Mouse (Mus musculus): ENCODE measurements around the gene Hoxa10. TPM values are rescaled to one million over a fixed set of nuclear protein-coding genes. Genes with fewer than 3 reads are reported as not detected.

The Hoxa10 gene
- not detected for polyA plus RNA-seq (2017; shearing (Covaris generic))

GRCm38 (mm10) chr6:52240389-52241000, at the start of gene Hoxa10:
TSS of gene Hoxa10 (minus strand) at chr6:52240854.

GRCm38 (mm10) chr6:52260654-52261575, 20.3 kb upstream of the Hoxa10 start, which contains the start of gene Hoxa13:
TSS of gene Hoxa13 (minus strand) at chr6:52260880.

GRCm38 (mm10) chr6:52245757-52246142, 5.1 kb upstream of the Hoxa10 start, which contains the start of gene Hoxa11:
TSS of gene Hoxa11 (minus strand) at chr6:52245810.

GRCm38 (mm10) chr6:52230516-52231165, 10.0 kb downstream of the Hoxa10 start, which contains the start of gene Hoxa9:
TSS of gene Hoxa9 (minus strand) at chr6:52231089.

GRCm38 (mm10) chr6:52221337-52221992, 19.2 kb downstream of the Hoxa10 start, which contains the start of gene Hoxa7:
TSS of gene Hoxa7 (minus strand) at chr6:52221854.

GRCm38 (mm10) chr6:52213119-52213986, 27.3 kb downstream of the Hoxa10 start, which contains the start of the genes Hoxa3 and Gm28308:
TSS of gene Hoxa3 (minus strand) at chr6:52213336.
TSS of gene Gm28308 (minus strand) at chr6:52213339.

GRCm38 (mm10) chr6:52208072-52208867, 32.4 kb downstream of the Hoxa10 start, which contains the start of gene Hoxa6:
TSS of gene Hoxa6 (minus strand) at chr6:52208722.

GRCm38 (mm10) chr6:52204050-52204752, 36.5 kb downstream of the Hoxa10 start, which contains the start of gene Hoxa5:
TSS of gene Hoxa5 (minus strand) at chr6:52204587.

GRCm38 (mm10) chr6:52190906-52191810, 49.5 kb downstream of the Hoxa10 start, which contains the start of gene Hoxa4:
TSS of gene Hoxa4 (minus strand) at chr6:52191753.

Other genes starting within 250 kb of the Hoxa10 start
- 18.0 TPM for gene Skap2, start 228.3 kb downstream of the Hoxa10 start, polyA plus RNA-seq (2017; shearing (Covaris generic))
- gene Hoxa1, start 82.5 kb downstream of the Hoxa10 start, polyA plus RNA-seq (2017; shearing (Covaris generic)), result not detected
- gene Hoxa2, start 76.0 kb downstream of the Hoxa10 start, polyA plus RNA-seq (2017; shearing (Covaris generic)), result not detected
- not detected for gene 5730596B20Rik, start 63.4 kb downstream of the Hoxa10 start, polyA plus RNA-seq (2017; shearing (Covaris generic))
- gene Hoxa4, start 49.1 kb downstream of the Hoxa10 start, polyA plus RNA-seq (2017; shearing (Covaris generic)), result not detected
- gene Hoxa5, start 36.3 kb downstream of the Hoxa10 start, polyA plus RNA-seq (2017; shearing (Covaris generic)), result 0.19 TPM
- gene Hoxa6, start 32.1 kb downstream of the Hoxa10 start, polyA plus RNA-seq (2017; shearing (Covaris generic)), result not detected
- gene Hoxa3, start 27.5 kb downstream of the Hoxa10 start, polyA plus RNA-seq (2017; shearing (Covaris generic)), result not detected
- not detected for gene Gm28308, start 27.5 kb downstream of the Hoxa10 start, polyA plus RNA-seq (2017; shearing (Covaris generic))
- gene Hoxa7, start 19.0 kb downstream of the Hoxa10 start, polyA plus RNA-seq (2017; shearing (Covaris generic)), result 1.7 TPM
- 0.17 TPM for gene Hoxa9, start 9.8 kb downstream of the Hoxa10 start, polyA plus RNA-seq (2017; shearing (Covaris generic))
- not detected for gene Hoxa11, start 5.0 kb upstream of the Hoxa10 start, polyA plus RNA-seq (2017; shearing (Covaris generic))
- not detected for gene Hoxa13, start 20.0 kb upstream of the Hoxa10 start, polyA plus RNA-seq (2017; shearing (Covaris generic))
- not detected for gene Evx1, start 72.6 kb upstream of the Hoxa10 start, polyA plus RNA-seq (2017; shearing (Covaris generic))

Data from naive thymus-derived CD4-positive, alpha-beta T cell, adult 5 months (primary cell).